Mouse (Mus musculus): ENCODE results near the gene Cep126.

The Cep126 gene

GRCm38 (mm10) chr9:8134117-8134574 lies at the start of gene Cep126:
TSS of gene Cep126 (minus strand) at chr9:8134294.
- DNase-seq (ENCODE audit: low read depth, low spot score) = peak; percentile 81

DNA sequence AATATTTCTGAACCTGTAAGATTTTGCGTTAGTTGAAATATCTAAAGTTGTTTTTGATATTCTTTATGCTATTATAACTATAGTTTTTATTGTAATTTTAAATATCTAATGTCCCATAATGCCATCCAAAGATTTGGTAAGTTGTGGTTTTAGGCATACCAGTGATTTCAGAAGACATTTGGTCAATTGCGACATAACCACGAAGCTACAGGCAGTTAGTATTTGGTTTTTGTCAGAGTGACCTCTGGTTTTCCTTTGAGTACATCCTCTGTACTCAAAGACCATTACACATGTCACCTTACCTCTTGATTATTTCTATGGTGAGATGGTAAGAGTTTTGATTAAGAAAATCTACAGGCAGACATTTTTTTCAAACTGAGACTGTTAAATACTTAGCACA lies 45.5 kb upstream of the Cep126 start:
- DNase-seq (ENCODE audit: low read depth, low spot score) = no peak

GRCm38 (mm10) chr9:8177099-8177498 lies 43.0 kb upstream of the Cep126 start:
- no peak for DNase-seq (ENCODE audit: low read depth, low spot score)

DNA sequence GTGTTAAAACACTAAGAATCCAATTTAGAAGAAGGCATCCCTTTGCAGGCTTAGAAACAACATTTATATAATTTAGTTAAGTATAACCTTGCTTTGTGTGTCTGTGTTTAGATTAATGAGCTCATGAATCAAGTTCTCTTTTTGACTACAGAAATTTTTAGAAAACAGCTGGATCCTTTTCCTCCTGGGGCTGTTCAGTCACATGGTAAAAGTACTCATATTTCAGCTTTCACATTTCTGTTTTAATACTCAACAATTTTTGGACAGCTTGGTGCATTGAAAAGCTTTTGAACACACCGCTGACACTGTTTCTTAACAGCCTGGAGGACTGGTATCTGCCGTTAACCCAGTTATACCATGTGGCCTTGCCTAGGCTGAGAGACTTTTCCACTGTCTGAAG lies 22.9 kb upstream of the Cep126 start:
- no peak for DNase-seq (ENCODE audit: low read depth, low spot score)

- no peak for DNase-seq (ENCODE audit: low read depth, low spot score)
These were observed 5.4 kb upstream of the Cep126 start for GRCm38 (mm10) chr9:8139501-8139900.

DNA sequence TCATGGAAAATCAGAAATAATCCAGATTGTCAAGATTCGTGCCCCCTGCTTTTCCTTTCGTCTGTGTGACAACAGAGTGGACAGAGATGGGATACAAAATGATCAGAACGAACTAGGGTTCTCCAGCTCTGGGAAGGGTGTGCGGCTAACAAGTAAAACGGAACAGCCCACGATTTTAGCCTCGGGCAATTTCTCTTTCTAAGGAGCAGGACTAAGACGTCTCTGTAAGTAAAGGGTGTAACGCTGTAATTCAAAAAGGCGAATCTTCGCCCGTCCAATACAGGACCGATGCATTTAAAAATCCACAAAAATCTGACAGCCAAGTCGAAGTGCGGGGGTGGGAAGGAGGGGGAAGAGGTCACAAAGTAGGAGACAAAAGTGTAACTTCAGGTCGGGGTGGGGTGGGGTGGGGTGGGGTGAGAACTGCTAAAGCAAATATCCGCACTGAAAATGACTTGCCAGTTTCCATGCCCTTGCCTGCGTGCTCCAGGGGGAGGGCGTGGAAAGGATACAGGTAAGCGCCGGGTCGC lies 443 bp downstream of the Cep126 start:
- DNase-seq (ENCODE audit: low read depth, low spot score) = peak; percentile 65

- no peak for DNase-seq (ENCODE audit: low read depth, low spot score)
These were observed 10.6 kb downstream of the Cep126 start for GRCm38 (mm10) chr9:8123495-8123894.

DNA sequence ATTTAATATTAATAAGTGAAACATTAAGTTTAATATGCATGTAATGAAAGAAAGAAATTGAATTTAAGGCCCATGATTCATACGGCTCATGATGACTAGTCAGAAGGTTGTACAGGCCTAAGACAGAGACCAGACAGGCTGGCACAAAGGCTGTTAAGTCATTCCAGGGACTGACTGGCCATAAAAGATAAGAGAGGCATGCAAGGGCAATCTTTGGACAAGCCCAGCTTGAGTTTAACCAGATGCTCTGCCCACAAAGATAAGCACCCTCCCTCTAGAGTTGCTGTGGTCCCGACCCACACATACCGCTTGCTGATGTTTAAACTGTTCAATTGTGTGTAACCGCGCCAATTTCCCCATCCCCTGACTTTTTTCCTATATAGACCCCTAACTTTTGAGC lies 19.6 kb downstream of the Cep126 start:
- DNase-seq (ENCODE audit: low read depth, low spot score) = no peak

GRCm38 (mm10) chr9:8103050-8103449 lies 31.0 kb downstream of the Cep126 start:
- DNase-seq (ENCODE audit: low read depth, low spot score) = no peak

GRCm38 (mm10) chr9:8100962-8101361 lies 33.1 kb downstream of the Cep126 start:
- DNase-seq (ENCODE audit: low read depth, low spot score) = no peak

DNA sequence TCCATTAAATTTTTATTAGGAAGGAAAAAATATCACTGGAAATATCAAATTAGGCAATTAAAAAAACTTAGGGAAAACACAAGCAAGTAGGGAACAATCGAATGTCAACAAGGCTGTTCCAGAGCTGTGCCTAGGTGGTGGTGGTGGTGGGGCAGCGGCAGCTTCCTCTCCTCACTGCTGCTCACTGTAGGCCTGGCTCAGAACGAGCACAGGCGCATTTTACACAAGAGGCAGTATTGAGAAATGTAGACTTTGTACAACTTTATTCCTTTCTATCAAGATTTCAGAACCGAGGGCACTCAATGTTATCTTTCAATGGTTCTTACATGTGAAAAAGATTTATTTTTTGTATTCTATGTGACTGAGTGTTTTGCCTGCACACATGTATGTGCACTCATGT lies 55.2 kb downstream of the Cep126 start:
- no peak for DNase-seq (ENCODE audit: low read depth, low spot score)

DNA sequence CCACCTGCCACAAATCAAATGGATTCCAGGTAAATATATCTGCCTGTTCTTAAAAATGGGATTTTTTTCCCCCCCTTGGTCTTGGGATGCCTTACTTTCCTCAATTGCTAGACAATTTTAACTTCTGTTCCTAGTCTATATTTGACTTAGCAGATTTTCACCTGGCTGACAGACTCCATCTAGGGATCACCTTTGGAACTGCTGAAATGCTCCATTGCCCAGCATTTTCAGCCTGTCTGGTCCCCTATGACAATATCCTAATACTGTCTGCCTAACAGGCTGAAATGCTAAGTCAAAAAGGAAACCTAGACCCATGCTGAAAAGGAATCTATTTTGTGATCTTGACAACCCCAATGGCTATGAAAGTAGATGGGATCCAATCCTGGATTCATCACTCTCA lies 59.7 kb downstream of the Cep126 start:
- DNase-seq (ENCODE audit: low read depth, low spot score) = peak; percentile 20

- DNase-seq (ENCODE audit: low read depth, low spot score) = no peak
These were observed 60.8 kb downstream of the Cep126 start for GRCm38 (mm10) chr9:8073203-8073755.

GRCm38 (mm10) chr9:8059636-8060035 lies 74.5 kb downstream of the Cep126 start:
- no peak for DNase-seq (ENCODE audit: low read depth, low spot score)

DNA sequence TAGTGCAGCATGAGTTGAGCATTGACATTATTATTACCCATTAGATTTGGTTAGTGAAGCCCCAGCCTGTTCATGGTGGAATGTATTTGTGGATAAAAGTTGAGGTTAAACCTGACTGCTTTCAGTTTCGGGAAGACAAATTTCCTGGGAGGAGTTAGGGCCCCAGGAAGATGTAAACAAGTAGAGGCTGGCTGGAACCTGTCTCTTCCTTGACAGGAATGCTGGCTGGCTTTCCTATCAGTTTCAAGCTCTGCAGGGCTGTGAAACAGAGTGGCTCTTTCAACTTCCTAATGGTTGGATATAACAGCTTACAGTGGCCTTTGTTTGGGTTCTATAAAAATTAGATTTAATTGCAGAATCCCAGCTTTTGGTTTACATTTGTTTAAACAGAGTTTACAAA lies 79.3 kb downstream of the Cep126 start:
- peak; percentile 45 for DNase-seq (ENCODE audit: low read depth, low spot score)

DNA sequence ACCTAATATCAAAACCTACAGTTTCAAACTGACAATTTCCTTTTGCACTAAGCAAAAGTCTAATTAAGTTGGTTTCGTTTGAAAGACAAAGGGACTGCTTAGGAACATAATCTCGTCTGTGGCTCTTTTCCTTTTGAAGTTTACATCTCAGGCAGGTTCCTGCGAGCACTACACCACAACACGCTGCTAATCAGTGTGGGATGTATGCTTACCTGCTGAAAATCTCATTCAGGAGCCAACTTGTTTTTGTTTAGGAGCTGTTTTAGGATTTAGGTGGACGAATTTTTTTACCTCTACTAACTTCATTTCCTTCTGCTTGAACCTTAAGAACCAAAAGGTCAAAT lies 91.1 kb downstream of the Cep126 start:
- DNase-seq (ENCODE audit: low read depth, low spot score) = no peak

GRCm38 (mm10) chr9:8042338-8043043 lies 91.6 kb downstream of the Cep126 start, which contains the start of gene Cfap300:
TSS of gene Cfap300 (minus strand) at chr9:8042823.
- DNase-seq (ENCODE audit: low read depth, low spot score) = peak; percentile 97

DNA sequence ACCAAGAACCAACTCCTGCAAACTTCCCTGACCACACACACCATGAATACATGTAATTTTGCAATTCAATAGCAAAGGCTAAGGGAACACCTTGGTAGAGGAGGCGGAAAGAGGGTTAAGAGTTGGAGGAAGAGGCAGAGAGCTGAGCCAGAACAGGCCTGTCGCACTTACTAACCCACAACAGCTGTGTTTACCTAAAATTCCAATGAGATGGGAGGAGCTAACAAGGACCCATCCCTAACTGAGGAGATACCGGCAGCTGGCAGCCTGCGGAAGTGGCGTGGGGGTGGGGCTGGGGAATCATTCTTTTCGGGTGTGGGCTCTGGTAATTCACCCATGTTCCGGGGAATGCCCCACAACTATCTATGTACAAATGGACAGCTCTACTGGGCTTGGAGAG lies 98.5 kb downstream of the Cep126 start:
- DNase-seq (ENCODE audit: low read depth, low spot score) = peak; percentile 84

DNA sequence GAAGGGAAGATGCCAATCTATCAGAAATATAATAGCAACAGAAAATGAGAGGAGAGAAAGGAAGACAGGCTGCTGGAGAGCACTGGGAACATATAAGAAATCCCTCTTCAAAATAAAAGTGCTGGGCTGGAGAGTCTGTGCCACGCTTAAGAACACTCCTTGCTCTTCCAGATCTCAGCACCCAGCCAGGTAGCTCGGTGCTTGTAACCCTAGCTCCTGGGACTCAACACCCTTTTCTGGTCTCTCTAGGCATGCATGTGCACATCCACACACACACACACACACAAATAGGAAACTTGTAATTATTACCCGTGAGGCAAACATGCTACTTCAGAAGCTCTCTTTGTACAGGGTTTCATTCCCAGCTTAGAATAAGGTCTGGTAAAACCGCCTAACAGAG lies 99.0 kb downstream of the Cep126 start:
- no peak for DNase-seq (ENCODE audit: low read depth, low spot score)

DNA sequence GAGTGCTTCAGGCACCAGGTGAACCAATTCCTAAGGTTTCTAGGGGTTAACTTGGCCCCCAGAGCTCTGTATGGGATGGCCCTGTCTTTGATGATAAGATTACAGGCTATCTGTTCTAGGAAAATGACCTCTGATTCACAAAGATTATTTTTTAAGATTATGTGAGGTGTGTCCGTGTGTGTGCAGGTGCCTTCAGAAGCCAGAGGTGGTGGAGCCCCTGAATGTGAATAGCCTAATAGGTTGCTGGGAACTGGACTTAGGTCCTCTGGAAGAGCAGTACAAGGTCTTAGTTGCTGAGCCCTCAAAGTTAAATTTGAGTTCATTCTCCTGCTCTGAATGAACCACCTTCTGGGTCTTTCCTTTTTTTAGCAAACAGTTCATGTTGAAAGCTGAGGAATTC lies 100.0 kb downstream of the Cep126 start:
- no peak for DNase-seq (ENCODE audit: low read depth, low spot score)

- DNase-seq (ENCODE audit: low read depth, low spot score) = no peak
These were observed 101.2 kb downstream of the Cep126 start for GRCm38 (mm10) chr9:8032847-8033246.
